Mouse (Mus musculus): Measurements from ENCODE around the gene Zbtb4.

- TF ChIP-seq POLR2AphosphoS2 (IDR thresholded peaks at IDR 0.05; ENCODE audit: insufficient read length, low read depth) (no peak), MAX (IDR thresholded peaks at IDR 0.05; ENCODE audit: low read depth) (no peak), TCF12 (IDR thresholded peaks at IDR 0.05; ENCODE audit: insufficient read depth, poor library complexity, severe bottlenecking) (no peak), E2F4 (IDR thresholded peaks at IDR 0.05; ENCODE audit: insufficient read depth) (no peak), POLR2A (IDR thresholded peaks at IDR 0.05; ENCODE audit: insufficient read length, low read depth) (no peak)
Observed at GRCm38 (mm10) chr11:69795983-69796435, 30.3 kb downstream of the Zbtb4 start.

Data from myocyte (in vitro differentiated cells).